ENCODE assay signal across 23 mouse cellular contexts in genomic region chr11:4793006-4793405, GRCm38 (mm10). TPM values are rescaled to one million over a fixed set of nuclear protein-coding genes. Genes with fewer than 3 reads are reported as not detected.
A peak's percentile ranks its signal among the peaks of the same experiment; 100 is the strongest.
DNase-seq lines count a peak whose midpoint lies in the region; ATAC-seq lines count a peak whose summit lies in the region.
"Had no signal": no experiment of that assay in that cellular context is flagged by ENCODE, and none has a peak within 500 bp of the region (broad histone marks: within the 10 kb centered on the region; RNA-seq: fewer than 3 reads in every experiment).

No protein-coding gene starts in this region.

- no peak overlapping the region for H3K9ac ChIP-seq in kidney, embryonic 14.5 days (ENCODE audit: low read depth, low read length)
- H3K9ac ChIP-seq: embryonic facial prominence, embryonic 12.5 days; forebrain, embryonic 12.5 days; forebrain, postnatal 0 days; heart, embryonic 13.5 days; hindbrain, embryonic 12.5 days had no signal

- no peak overlapping the region for H3K4me3 ChIP-seq in kidney, embryonic 14.5 days (ENCODE audit: low read length)
- H3K4me3 ChIP-seq in limb, embryonic 10.5 days: no peak overlapping the region
- H3K4me3 ChIP-seq: embryonic facial prominence, embryonic 12.5 days; forebrain, embryonic 12.5 days; gastrocnemius, adult 2 months; heart, embryonic 13.5 days; hindbrain, embryonic 12.5 days had no signal

- no peak overlapping the region for H3K27ac ChIP-seq in kidney, embryonic 14.5 days (ENCODE audit: low read depth, low read length)
- H3K27ac ChIP-seq in limb, embryonic 10.5 days: 0 out of 2 replicates have a peak overlapping the region, but pooled peaks have one; percentile 28
- H3K27ac ChIP-seq: embryonic facial prominence, embryonic 12.5 days; gastrocnemius, adult 2 months; heart, embryonic 13.5 days; hindbrain, embryonic 12.5 days had no signal

- H3K4me2 ChIP-seq in kidney, embryonic 14.5 days (replicated peaks; ENCODE audit: low read depth, low read length): no peak overlapping the region
- H3K4me2 ChIP-seq: embryonic facial prominence, embryonic 12.5 days; forebrain, embryonic 12.5 days; heart, embryonic 13.5 days; hindbrain, embryonic 12.5 days had no signal

- DNase-seq in kidney, postnatal 36 days: no peak
- peak; percentile 26 for DNase-seq in MN1 (ENCODE audit: low spot score)
- DNase-seq in Muller cell, postnatal 12 days (ENCODE audit: inconsistent ontology term): peak; percentile 81
- DNase-seq in limb, embryonic 10.5 days (ENCODE audit: low spot score): no peak
- DNase-seq in adrenal gland, postnatal 25 days: no peak
- no peak for DNase-seq in cerebellum, adult 18-20 months
- DNase-seq: adrenal gland, postnatal 10 days; cerebellum, adult 8-10 months; cerebellum, postnatal 14 days; forebrain, postnatal 0 days; gastrocnemius, adult 2 months; gastrocnemius, postnatal 25 days; heart, adult 11 months; heart, postnatal 4 days had no signal

- H3K27me3 ChIP-seq in kidney, embryonic 14.5 days (ENCODE audit: control insufficient read depth, insufficient read depth, low read length): no peaks in the 10 kb centered on the region
- no peaks in the 10 kb centered on the region for H3K27me3 ChIP-seq in limb, embryonic 10.5 days (ENCODE audit: low read depth, poor library complexity, severe bottlenecking)
- H3K27me3 ChIP-seq: embryonic facial prominence, embryonic 12.5 days; forebrain, embryonic 12.5 days; heart, embryonic 13.5 days; hindbrain, embryonic 12.5 days had no signal

- no peaks in the 10 kb centered on the region for H3K4me1 ChIP-seq in kidney, embryonic 14.5 days (ENCODE audit: control insufficient read depth, insufficient read depth, low read length)
- peaks cover 22% of the 10 kb centered on the region for H3K4me1 ChIP-seq in limb, embryonic 10.5 days
- H3K4me1 ChIP-seq: embryonic facial prominence, embryonic 12.5 days had no signal

- 9% methylated on average over 3 of the region's 3 CpGs for WGBS in kidney, embryonic 14.5 days
- WGBS in limb, embryonic 10.5 days: 3% methylated on average over 3 of the region's 3 CpGs

- ATAC-seq in kidney, embryonic 14.5 days (ENCODE audit: low FRiP score, low TSS enrichment): 0 out of 2 replicates have a peak, but pooled peaks have one; percentile 28
- ATAC-seq: forebrain, postnatal 0 days; hindbrain, embryonic 16.5 days; inflammation-experienced regulatory T-cells, adult 6 months; intestine, postnatal 0 days had no signal

- no peaks in the 10 kb centered on the region for H3K9me3 ChIP-seq in kidney, embryonic 14.5 days (ENCODE audit: control insufficient read depth, low read length)
- H3K9me3 ChIP-seq in limb, embryonic 10.5 days (replicated peaks): no peaks in the 10 kb centered on the region
- H3K9me3 ChIP-seq: embryonic facial prominence, embryonic 12.5 days; forebrain, embryonic 12.5 days; heart, embryonic 13.5 days; hindbrain, embryonic 12.5 days had no signal

- peaks cover 29% of the 10 kb centered on the region; the same call in 1 of the 2 replicates for H3K36me3 ChIP-seq in kidney, embryonic 14.5 days (ENCODE audit: control insufficient read depth, insufficient read depth, low read length)
- peaks cover 60% of the 10 kb centered on the region for H3K36me3 ChIP-seq in limb, embryonic 10.5 days

RNA-seq across cellular contexts. Expression of gene Cabp7, which starts 46.4 kb away (rescaled TPM):
- 0.13 TPM in 1 of 2 replicates, not detected in the other for polyA plus RNA-seq in kidney, embryonic 14.5 days (2014; fragmentation: Nextera tagmentation; extraction: Ambion mirVana)
- polyA plus RNA-seq in limb, embryonic 10.5 days (2016; fragmentation: Nextera tagmentation; extraction: Ambion mirVana): 0.10 and 0.13 TPM in 2 replicates
- not detected in 2 replicates for total RNA-seq in adrenal gland, postnatal 25 days (2021)
- total RNA-seq: common myeloid progenitor, adult 5-6 weeks; heart, postnatal 4 days had no signal
- polyA plus RNA-seq: heart, embryonic 13.5 days had no signal

RNA-seq across cellular contexts. Expression of gene Nf2, which starts 56.3 kb away (rescaled TPM):
- 21.6 and 48.1 TPM in 2 replicates for polyA plus RNA-seq in kidney, embryonic 14.5 days (2014; fragmentation: Nextera tagmentation; extraction: Ambion mirVana)
- polyA plus RNA-seq in limb, embryonic 10.5 days (2016; fragmentation: Nextera tagmentation; extraction: Ambion mirVana): 61.4 and 63.8 TPM in 2 replicates
- 160 and 207 TPM in 2 replicates for total RNA-seq in adrenal gland, postnatal 25 days (2021)

Comparison
In these comparisons a context has a peak if more than half of its experiments do, and no peak if none do; other contexts are left out.
1. DNase-seq: peak in MN1 (single experiment) and Muller cell, postnatal 12 days (single experiment); none in kidney, postnatal 36 days (0 of 2), limb, embryonic 10.5 days (single experiment), adrenal gland, postnatal 25 days (single experiment) and cerebellum, adult 18-20 months (0 of 2).